Mouse (Mus musculus): ENCODE measurements at regions not wholly inside any gene's neighbourhood (a gene's known extent, or its start where the extent isn't known, plus 50 kb on each side); places are given as distances from the start of the nearest gene placed in this dataset.
"Not testable (repeated sequence)": the region's sequence is repeated elsewhere in the genome, so short reads cannot be mapped to it uniquely, and the experiment has no call there.

GRCm38 (mm10) chr4:3085456-3086448 lies 81.4 kb upstream of the Vmn1r2 start:
- DNase-seq (ENCODE audit: low read depth, low spot score) = peak; percentile 40
- no peaks in the 10 kb centered on the region for H3K9me3 ChIP-seq (replicated peaks; ENCODE audit: insufficient read depth, low read length)
- H3K36me3 ChIP-seq (ENCODE audit: control insufficient read depth in 1 of 2, insufficient read depth in 2 of 2, low read length in 2 of 2) = no peaks in the 10 kb centered on the region
- H3K4me1 ChIP-seq (ENCODE audit: control insufficient read depth in 1 of 2, insufficient read depth in 2 of 2, low read length in 2 of 2) = no peaks in the 10 kb centered on the region
- no peak overlapping the region for H3K27ac ChIP-seq (ENCODE audit: control insufficient read depth, low read depth, low read length)
- H3K9ac ChIP-seq (ENCODE audit: control insufficient read depth, low read depth, low read length, poor library complexity, severe bottlenecking) = no peak overlapping the region
- no peak for TF ChIP-seq TCF12 (IDR thresholded peaks at IDR 0.05; ENCODE audit: low read depth, low read length)
- peak; percentile 64; the same call in 1 of the 2 replicates for TF ChIP-seq POLR2AphosphoS5 (IDR thresholded peaks at IDR 0.05; ENCODE audit: borderline replicate concordance, low read depth, low read length)
- H3K27me3 ChIP-seq (ENCODE audit: control insufficient read depth in 1 of 2, insufficient read depth in 2 of 2, low read length in 2 of 2) = no peaks in the 10 kb centered on the region
- no peaks in the 10 kb centered on the region for H3K79me2 ChIP-seq (ENCODE audit: control insufficient read depth, insufficient read depth, low read length, poor library complexity)
- no peak overlapping the region for H3K4me3 ChIP-seq (ENCODE audit: control insufficient read depth in 1 of 2, insufficient read depth in 1 of 2, low read depth in 2 of 2, low read length in 2 of 2)

- not testable (repeated sequence) for H3K9me3 ChIP-seq (replicated peaks; ENCODE audit: insufficient read depth, low read length); H3K4me1 ChIP-seq (ENCODE audit: control insufficient read depth in 1 of 2, insufficient read depth in 2 of 2, low read length in 2 of 2); H3K27ac ChIP-seq (ENCODE audit: control insufficient read depth, low read depth, low read length); H3K9ac ChIP-seq (ENCODE audit: control insufficient read depth, low read depth, low read length, poor library complexity, severe bottlenecking); H3K79me2 ChIP-seq (ENCODE audit: control insufficient read depth, insufficient read depth, low read length, poor library complexity); H3K36me3 ChIP-seq (ENCODE audit: control insufficient read depth in 1 of 2, insufficient read depth in 2 of 2, low read length in 2 of 2); H3K27me3 ChIP-seq (ENCODE audit: control insufficient read depth in 1 of 2, insufficient read depth in 2 of 2, low read length in 2 of 2); H3K4me3 ChIP-seq (ENCODE audit: control insufficient read depth in 1 of 2, insufficient read depth in 1 of 2, low read depth in 2 of 2, low read length in 2 of 2); DNase-seq (ENCODE audit: low read depth, low spot score)
Measured at GRCm38 (mm10) chr4:3087616-3088015, 79.5 kb upstream of the Vmn1r2 start.

- Histone ChIP-seq H3K79me2 (ENCODE audit: control insufficient read depth, insufficient read depth, low read length, poor library complexity) (no peaks in the 10 kb centered on the region), H3K36me3 (ENCODE audit: control insufficient read depth in 1 of 2, insufficient read depth in 2 of 2, low read length in 2 of 2) (no peaks in the 10 kb centered on the region), H3K9ac (ENCODE audit: control insufficient read depth, low read depth, low read length, poor library complexity, severe bottlenecking) (no peak overlapping the region), H3K4me1 (ENCODE audit: control insufficient read depth in 1 of 2, insufficient read depth in 2 of 2, low read length in 2 of 2) (no peaks in the 10 kb centered on the region), H3K27me3 (ENCODE audit: control insufficient read depth in 1 of 2, insufficient read depth in 2 of 2, low read length in 2 of 2) (no peaks in the 10 kb centered on the region), H3K27ac (ENCODE audit: control insufficient read depth, low read depth, low read length) (no peak overlapping the region), H3K9me3 (replicated peaks; ENCODE audit: insufficient read depth, low read length) (no peaks in the 10 kb centered on the region), H3K4me3 (ENCODE audit: control insufficient read depth in 1 of 2, insufficient read depth in 1 of 2, low read depth in 2 of 2, low read length in 2 of 2) (no peak overlapping the region)
- no peak for TF ChIP-seq MYC (IDR thresholded peaks at IDR 0.05; ENCODE audit: low read depth, low read length)
- no peak for TF ChIP-seq SMC3 (IDR thresholded peaks at IDR 0.05; ENCODE audit: low read depth, low read length)
- no peak for TF ChIP-seq CTCF (IDR thresholded peaks at IDR 0.05 in 2 of 3, conservative IDR thresholded peaks at IDR 0.05 in 1 of 3; ENCODE audit: control insufficient read depth in 1 of 3, insufficient read depth in 1 of 3, low read depth in 2 of 3, low read length in 3 of 3, poor library complexity in 1 of 3, severe bottlenecking in 1 of 3)
- TF ChIP-seq GABPA (IDR thresholded peaks at IDR 0.05; ENCODE audit: low read depth, low read length) = no peak
- TF ChIP-seq EP300 (IDR thresholded peaks at IDR 0.05; ENCODE audit: low read depth in 1 of 2, low read length in 2 of 2) = no peak
- TF ChIP-seq NELFE (IDR thresholded peaks at IDR 0.05; ENCODE audit: low read depth, low read length) = no peak
- no peak for TF ChIP-seq RAD21 (IDR thresholded peaks at IDR 0.05; ENCODE audit: low read depth, low read length)
- TF ChIP-seq HCFC1 (IDR thresholded peaks at IDR 0.05; ENCODE audit: low read depth, low read length) = no peak
- TF ChIP-seq MYB (IDR thresholded peaks at IDR 0.05; ENCODE audit: low read depth, low read length) = no peak
- no peak for TF ChIP-seq POLR2AphosphoS5 (IDR thresholded peaks at IDR 0.05; ENCODE audit: borderline replicate concordance, low read depth, low read length)
- TF ChIP-seq POLR2A (IDR thresholded peaks at IDR 0.05; ENCODE audit: control insufficient read depth in 1 of 2, insufficient read depth in 1 of 2, low read depth in 1 of 2, low read length in 2 of 2, poor library complexity in 1 of 2) = no peak
- TF ChIP-seq USF2 (IDR thresholded peaks at IDR 0.05; ENCODE audit: borderline replicate concordance in 1 of 2, insufficient read depth in 1 of 2, low read depth in 1 of 2, low read length in 2 of 2) = no peak
- no peak for TF ChIP-seq CHD1 (IDR thresholded peaks at IDR 0.05; ENCODE audit: low read depth, low read length)
- no peak for TF ChIP-seq ELF1 (IDR thresholded peaks at IDR 0.05; ENCODE audit: low read depth, low read length)
- no peak for TF ChIP-seq SIN3A (IDR thresholded peaks at IDR 0.05; ENCODE audit: low read length)
- TF ChIP-seq TAL1 (IDR thresholded peaks at IDR 0.05; ENCODE audit: low read length) = no peak
- TF ChIP-seq E2F4 (IDR thresholded peaks at IDR 0.05; ENCODE audit: borderline replicate concordance, low read depth, low read length) = no peak
- TF ChIP-seq MAX (IDR thresholded peaks at IDR 0.05; ENCODE audit: low read length) = no peak
- TF ChIP-seq ZNF384 (IDR thresholded peaks at IDR 0.05; ENCODE audit: low read depth, low read length) = no peak
- DNase-seq (ENCODE audit: low read depth, low spot score) = peak; percentile 71
Measured at GRCm38 (mm10) chr4:3089567-3090377, 77.3 kb upstream of the Vmn1r2 start.

Measured in MEL (cell line).